Mouse (Mus musculus) forebrain, embryonic 16.5 days (tissue): ENCODE measurements around the gene Rubcn. TPM values are rescaled to one million over a fixed set of nuclear protein-coding genes. Genes with fewer than 3 reads are reported as not detected.
A peak's percentile ranks its signal among the peaks of the same experiment; 100 is the strongest.

ENCODE experiments used
- ATAC-seq: fragments of 200-750 bp; cut with Nextera tagmentation; 2 replicates; pipeline ENCODE4 v1.8.0; 2017; ENCODE audit warnings: mild to moderate bottlenecking, moderate library complexity
- H3K27ac ChIP-seq: fragments of 300-500 bp; sonication (generic); 2 replicates; pipeline ENCODE4 v1.5.1; 2014; ENCODE audit warnings: low read length, control low read depth
- H3K27me3 ChIP-seq: fragments of 300-500 bp; sonication (generic); replicated peaks from 2 replicates; pipeline ENCODE4 v1.6.1; 2014; ENCODE audit warnings: low read length; ENCODE audit not compliant: control insufficient read depth, insufficient read depth
- H3K36me3 ChIP-seq: fragments of 300-500 bp; sonication (generic); 2 replicates; pipeline ENCODE4 v1.6.1; 2014; ENCODE audit not compliant: control insufficient read depth, insufficient read depth
- H3K4me1 ChIP-seq: fragments of 300-500 bp; sonication (generic); replicated peaks from 2 replicates; pipeline ENCODE4 v1.6.1; 2014; ENCODE audit warnings: low read length; ENCODE audit not compliant: control insufficient read depth, insufficient read depth
- H3K4me2 ChIP-seq: fragments of 300-500 bp; sonication (generic); 2 replicates; pipeline ENCODE4 v1.6.1; 2014; ENCODE audit warnings: mild to moderate bottlenecking, low read length, control low read depth
- H3K4me3 ChIP-seq: fragments of 300-500 bp; sonication (generic); replicated peaks from 2 replicates; pipeline ENCODE4 v1.5.1; 2014; ENCODE audit warnings: mild to moderate bottlenecking, low read length, control low read depth
- H3K9ac ChIP-seq: fragments of 300-500 bp; sonication (generic); replicated peaks from 2 replicates; pipeline ENCODE4 v1.6.1; 2014; ENCODE audit warnings: low read depth, low read length, control low read depth
- H3K9me3 ChIP-seq: fragments of 300-500 bp; sonication (generic); 2 replicates; pipeline ENCODE4 v1.6.1; 2016; ENCODE audit warnings: low read length; ENCODE audit not compliant: control insufficient read depth
- WGBS: fragments of 180-500 bp; shearing (Covaris S2); extraction: QIAGEN DNeasy Blood & Tissue Kit; methylation state at CpG from one replicate; pipeline ENCODE4 v1.1.7; 2014; 5-methylcytosine and 5-hydroxymethylcytosine counted together
- polyA plus RNA-seq: library from polyadenylated mRNA; unstranded; fragments of >200 nt; fragmentation: Nextera tagmentation; extraction: Ambion mirVana; gene quantifications from 2 replicates; pipeline ENCODE4 v1.2.1, GENCODE M21; 2015

Rubcn gene
- polyA plus RNA-seq, 1 experiment from 2014 or later, result 40.4 TPM

DNA sequence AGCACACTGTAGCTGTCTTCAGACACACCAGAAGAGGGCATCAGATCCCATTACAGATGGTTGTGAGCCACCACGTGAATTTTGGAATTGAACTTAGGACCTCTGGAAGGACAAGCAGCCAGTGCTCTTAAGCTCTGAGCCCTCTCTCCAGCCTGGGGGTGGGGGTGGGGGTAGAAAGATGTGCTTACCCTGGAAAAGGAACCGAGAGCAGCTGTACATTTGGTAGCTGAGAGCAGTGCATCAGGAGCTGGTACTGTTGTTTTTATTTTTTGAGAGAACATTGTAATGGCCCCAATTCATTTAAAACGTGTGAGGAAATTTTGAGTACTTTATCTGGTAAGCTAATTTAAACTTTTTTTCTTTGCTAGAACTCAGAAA lies 24.5 kb upstream of the Rubcn start:
- no peak for ATAC-seq
- WGBS, result 68% methylated on average over 3 of the region's 3 CpGs
- Histone ChIP-seq H3K9me3 (no peaks in the 10 kb centered on the region), H3K27me3 (no peaks in the 10 kb centered on the region), H3K4me1 (no peaks in the 10 kb centered on the region), H3K27ac (no peak overlapping the region), H3K4me2 (no peak overlapping the region), H3K36me3 (peaks cover 14% of the 10 kb centered on the region; the same call in 1 of the 2 replicates), H3K9ac (no peak overlapping the region), H3K4me3 (no peak overlapping the region)

DNA sequence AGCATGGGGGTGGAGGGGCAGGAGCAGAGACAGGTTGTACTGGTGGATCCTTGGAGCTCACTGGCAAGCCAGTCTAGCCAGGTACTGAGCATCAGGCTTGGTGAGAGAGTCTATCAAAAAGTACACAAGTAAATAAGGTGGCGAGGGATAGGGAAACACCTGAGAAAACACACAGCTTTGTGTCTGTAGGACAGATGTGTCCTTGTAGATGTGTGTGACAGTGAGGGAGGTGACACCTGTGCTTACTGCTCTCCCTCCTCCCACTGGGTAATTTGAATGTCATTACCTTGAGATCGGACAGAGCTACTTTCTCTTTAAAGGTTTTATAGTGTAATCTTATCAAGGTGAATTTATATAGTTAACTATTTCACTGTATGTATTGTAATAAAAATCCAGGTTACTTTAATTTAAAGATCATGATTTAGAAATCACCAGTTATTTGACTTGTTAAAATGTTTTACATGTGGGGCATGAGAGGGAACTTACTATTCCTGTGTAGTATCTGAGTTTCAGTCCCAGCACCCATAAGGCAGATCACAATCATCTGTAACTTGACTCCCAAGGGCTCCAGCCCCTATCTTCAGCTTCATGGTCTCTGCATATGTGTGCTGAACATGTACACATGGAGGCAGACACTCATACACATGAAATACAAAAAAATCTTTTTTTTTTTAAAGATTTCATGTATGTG lies 23.9 kb upstream of the Rubcn start:
- H3K4me2 ChIP-seq, result no peak overlapping the region
- no peak overlapping the region for H3K9ac ChIP-seq
- H3K36me3 ChIP-seq, result peaks cover 14% of the 10 kb centered on the region; the same call in 1 of the 2 replicates
- H3K27me3 ChIP-seq, result no peaks in the 10 kb centered on the region
- no peak for ATAC-seq
- no peaks in the 10 kb centered on the region for H3K4me1 ChIP-seq
- H3K4me3 ChIP-seq, result no peak overlapping the region
- WGBS, result 85% methylated on average over 2 of the region's 2 CpGs
- no peak overlapping the region for H3K27ac ChIP-seq
- no peaks in the 10 kb centered on the region for H3K9me3 ChIP-seq

- peaks cover 22% of the 10 kb centered on the region for H3K36me3 ChIP-seq
Measured at GRCm38 (mm10) chr16:32896126-32896525, 18.6 kb upstream of the Rubcn start.

DNA sequence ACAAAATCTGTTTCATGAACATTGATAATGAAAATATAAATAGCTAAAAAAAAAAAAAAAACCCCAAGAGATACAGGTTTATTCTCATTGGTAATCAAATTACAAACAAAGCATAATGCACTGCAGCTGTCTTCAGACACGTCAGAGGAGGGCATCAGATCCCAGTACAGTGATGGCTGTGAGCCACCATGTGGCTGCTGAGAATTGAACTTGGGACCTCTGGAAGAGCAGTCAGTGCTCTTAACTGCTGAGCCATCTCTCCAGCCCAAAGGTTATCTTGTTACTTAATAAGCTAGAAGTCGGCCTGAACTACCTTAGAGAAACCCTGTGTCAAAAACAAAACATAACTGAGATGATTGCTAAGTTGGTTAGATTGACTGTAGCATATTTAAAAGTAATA lies 12.3 kb upstream of the Rubcn start:
- 68% methylated on average over 2 of the region's 2 CpGs for WGBS
- no peaks in the 10 kb centered on the region for H3K4me1 ChIP-seq
- H3K4me3 ChIP-seq, result no peak overlapping the region
- H3K27me3 ChIP-seq, result no peaks in the 10 kb centered on the region
- H3K36me3 ChIP-seq, result peaks cover 15% of the 10 kb centered on the region
- no peaks in the 10 kb centered on the region for H3K9me3 ChIP-seq
- H3K27ac ChIP-seq, result no peak overlapping the region
- ATAC-seq, result no peak
- H3K4me2 ChIP-seq, result no peak overlapping the region
- no peak overlapping the region for H3K9ac ChIP-seq

More at GRCm38 (mm10) chr16:32896126-32896525, 18.6 kb upstream of the Rubcn start:
- Histone ChIP-seq H3K27ac (no peak overlapping the region), H3K27me3 (no peaks in the 10 kb centered on the region), H3K9ac (no peak overlapping the region), H3K4me2 (no peak overlapping the region), H3K4me1 (no peaks in the 10 kb centered on the region), H3K9me3 (no peaks in the 10 kb centered on the region), H3K4me3 (no peak overlapping the region)
- ATAC-seq, result no peak

DNA sequence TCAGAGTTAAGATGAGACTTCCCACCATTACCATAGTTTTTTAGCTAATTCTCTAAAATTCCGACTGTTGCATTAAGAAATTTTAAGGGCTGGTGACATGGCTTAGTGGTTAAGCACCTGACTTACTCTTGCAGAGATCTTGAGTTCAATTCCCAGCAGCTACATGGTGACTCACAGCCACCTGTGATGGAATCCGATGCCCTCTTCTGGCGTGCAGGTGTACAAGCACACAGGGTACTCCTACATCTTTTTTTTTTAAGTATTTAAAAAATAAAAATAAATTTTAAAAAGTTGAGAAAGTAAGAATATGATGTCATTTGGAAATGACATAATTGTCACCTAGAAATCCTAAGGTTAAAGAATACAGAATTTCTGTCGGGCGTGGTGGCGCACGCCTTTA lies 10.4 kb upstream of the Rubcn start:
- ATAC-seq, result no peak
- H3K27ac ChIP-seq, result no peak overlapping the region
- WGBS, result 87% methylated on average over 7 of the region's 7 CpGs
- H3K9me3 ChIP-seq, result no peaks in the 10 kb centered on the region
- H3K27me3 ChIP-seq, result no peaks in the 10 kb centered on the region
- peaks cover 15% of the 10 kb centered on the region for H3K36me3 ChIP-seq
- no peaks in the 10 kb centered on the region for H3K4me1 ChIP-seq
- H3K4me3 ChIP-seq, result no peak overlapping the region
- no peak overlapping the region for H3K9ac ChIP-seq
- H3K4me2 ChIP-seq, result no peak overlapping the region

GRCm38 (mm10) chr16:32881538-32881937 lies 4.0 kb upstream of the Rubcn start:
- Histone ChIP-seq H3K9ac (no peak overlapping the region), H3K4me1 (peaks cover 19% of the 10 kb centered on the region), H3K4me2 (no peak overlapping the region), H3K36me3 (peaks cover 2% of the 10 kb centered on the region; the same call in 1 of the 2 replicates), H3K27me3 (no peaks in the 10 kb centered on the region), H3K27ac (no peak overlapping the region), H3K4me3 (no peak overlapping the region), H3K9me3 (no peaks in the 10 kb centered on the region)
- ATAC-seq, result no peak
- 77% methylated on average over 7 of the region's 7 CpGs for WGBS

DNA sequence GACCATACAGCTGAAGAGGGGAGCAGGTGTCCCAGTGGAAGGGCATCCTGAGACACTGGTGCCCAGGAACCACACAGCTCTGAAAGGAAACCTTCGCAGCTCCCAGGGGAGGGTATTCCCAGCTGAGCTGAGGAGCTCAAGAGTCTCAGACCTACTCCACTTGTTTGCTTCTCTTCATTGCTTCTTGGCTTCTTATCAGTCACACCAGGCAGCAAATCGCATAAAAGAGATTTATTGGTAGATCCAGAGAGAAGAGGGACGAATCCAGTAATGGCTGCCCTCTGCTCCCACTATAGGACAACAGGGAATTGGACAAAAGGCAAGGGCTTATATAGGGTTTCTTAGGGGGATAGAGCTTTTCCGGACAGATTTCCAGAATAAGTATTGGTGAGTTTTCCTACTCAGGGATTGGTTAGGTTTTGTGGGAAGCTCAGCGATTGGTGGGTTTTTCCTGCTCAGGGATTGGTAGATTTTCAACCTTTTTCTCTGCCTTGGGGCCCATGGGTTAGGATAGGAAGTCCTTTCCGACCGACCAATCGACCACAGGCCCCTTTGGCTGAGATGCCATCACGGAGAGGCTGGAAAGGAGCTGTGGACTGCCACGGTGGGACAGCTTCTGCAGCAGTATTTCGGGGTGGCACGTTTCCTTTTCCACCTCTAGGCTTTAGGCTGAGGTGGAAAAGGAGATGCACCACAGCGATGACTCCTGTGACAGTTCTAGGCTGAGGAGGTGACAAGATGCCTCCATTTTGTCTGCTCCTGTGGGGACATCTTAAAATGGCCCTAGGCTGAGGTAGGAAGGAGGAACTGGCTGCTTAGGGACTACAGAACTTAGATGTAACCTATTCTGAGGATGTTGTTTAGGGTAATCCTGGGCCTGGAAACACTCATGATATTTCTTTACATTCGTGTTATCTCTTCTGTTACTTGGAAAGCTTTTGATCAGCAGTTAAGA lies 1.7 kb upstream of the Rubcn start:
- no peak overlapping the region for H3K9ac ChIP-seq
- H3K4me2 ChIP-seq, result peak overlapping the region; percentile 92
- H3K36me3 ChIP-seq, result no peaks in the 10 kb centered on the region
- no peaks in the 10 kb centered on the region for H3K27me3 ChIP-seq
- no peak for ATAC-seq
- H3K9me3 ChIP-seq, result no peaks in the 10 kb centered on the region
- WGBS, result 84% methylated on average over 14 of the region's 14 CpGs
- H3K27ac ChIP-seq, result no peak overlapping the region
- peaks cover 19% of the 10 kb centered on the region for H3K4me1 ChIP-seq
- H3K4me3 ChIP-seq, result peak overlapping the region; percentile 71

DNA sequence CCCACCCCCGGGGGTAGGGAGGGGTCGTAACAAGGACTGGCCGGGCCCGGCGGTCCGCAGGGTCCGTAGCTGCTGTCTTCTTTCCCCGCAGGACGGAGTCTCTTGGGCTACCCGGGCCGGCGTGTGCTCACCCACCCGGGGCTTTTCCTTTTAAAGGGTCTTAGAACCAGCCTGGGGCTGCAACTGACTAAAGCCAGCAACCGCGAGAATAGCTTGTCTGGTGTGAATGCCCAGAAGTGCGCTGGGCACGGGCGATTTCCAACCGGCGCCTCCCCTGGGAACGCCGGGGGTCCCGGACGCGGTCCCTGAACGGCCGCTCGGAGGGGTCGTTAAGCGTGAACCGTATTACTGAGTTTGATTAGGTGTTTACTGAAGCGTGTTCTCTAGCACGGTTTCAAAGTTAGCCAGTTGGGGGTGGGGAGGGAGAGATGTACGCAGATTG lies 612 bp upstream of the Rubcn start:
- peak overlapping the region; percentile 94 for H3K9ac ChIP-seq
- H3K27me3 ChIP-seq, result no peaks in the 10 kb centered on the region
- H3K9me3 ChIP-seq, result no peaks in the 10 kb centered on the region
- peak overlapping the region; percentile 92 for H3K4me2 ChIP-seq
- peak; percentile 17 for ATAC-seq
- H3K36me3 ChIP-seq, result no peaks in the 10 kb centered on the region
- WGBS, result under 1% methylated on average over 34 of the region's 34 CpGs
- peaks cover 19% of the 10 kb centered on the region for H3K4me1 ChIP-seq
- no peak overlapping the region for H3K27ac ChIP-seq
- peak overlapping the region; percentile 71 for H3K4me3 ChIP-seq

DNA sequence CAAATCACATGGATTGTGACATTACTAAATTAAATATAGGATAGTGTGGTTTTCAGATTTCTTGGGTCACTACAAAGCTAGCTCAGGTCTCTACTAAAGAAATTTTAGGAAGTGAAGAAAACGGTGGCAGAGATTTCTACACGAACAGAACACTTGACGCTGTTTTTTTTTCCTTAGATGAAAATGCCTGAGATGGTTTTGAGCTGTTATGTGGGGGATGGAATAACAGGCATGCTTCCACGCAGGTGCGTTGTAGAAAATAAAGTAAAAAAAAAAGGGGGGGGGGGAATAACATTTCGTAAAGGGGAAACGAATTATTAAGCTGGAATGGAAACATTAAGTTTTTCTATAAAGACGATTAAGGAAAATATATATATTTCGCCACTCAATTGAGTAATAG lies 735 bp downstream of the Rubcn start:
- WGBS, result 26% methylated on average over 9 of the region's 9 CpGs
- Histone ChIP-seq H3K27me3 (no peaks in the 10 kb centered on the region), H3K9ac (peak overlapping the region; percentile 94), H3K9me3 (no peaks in the 10 kb centered on the region), H3K4me1 (peaks cover 18% of the 10 kb centered on the region), H3K4me3 (peak overlapping the region; percentile 71), H3K4me2 (peak overlapping the region; percentile 63), H3K36me3 (no peaks in the 10 kb centered on the region), H3K27ac (no peak overlapping the region)
- ATAC-seq, result no peak
